Mouse (Mus musculus) embryonic facial prominence, embryonic 15.5 days (tissue): ENCODE results near the gene Hoxa9. TPM values are rescaled to one million over a fixed set of nuclear protein-coding genes. Genes with fewer than 3 reads are reported as not detected.

Experiments
- ATAC-seq: fragments of 200-750 bp; cut with Nextera tagmentation; 2 replicates; pipeline ENCODE4 v1.8.0; 2017; ENCODE audit warnings: low read depth, moderate TSS enrichment; ENCODE audit not compliant: insufficient number of reproducible peaks, low FRiP score, low TSS enrichment
- H3K27ac ChIP-seq: fragments of 300-500 bp; sonication (generic); replicated peaks from 2 replicates; pipeline ENCODE4 v1.5.1; 2015; ENCODE audit warnings: mild to moderate bottlenecking, inconsistent platforms
- H3K27me3 ChIP-seq: fragments of 300-500 bp; sonication (generic); 2 replicates; pipeline ENCODE4 v1.6.1; 2015; ENCODE audit warnings: inconsistent platforms
- H3K36me3 ChIP-seq: fragments of 300-500 bp; sonication (generic); 2 replicates; pipeline ENCODE4 v1.6.1; 2015; ENCODE audit warnings: mild to moderate bottlenecking, inconsistent platforms
- H3K4me1 ChIP-seq: fragments of 300-500 bp; sonication (generic); 2 replicates; pipeline ENCODE4 v1.6.1; 2015; ENCODE audit warnings: inconsistent platforms
- H3K4me2 ChIP-seq: fragments of 300-500 bp; sonication (generic); replicated peaks from 2 replicates; pipeline ENCODE4 v1.6.1; 2015; ENCODE audit warnings: mild to moderate bottlenecking, inconsistent platforms
- H3K4me3 ChIP-seq: fragments of 300-500 bp; sonication (generic); replicated peaks from 2 replicates; pipeline ENCODE4 v1.5.1; 2015; ENCODE audit warnings: mild to moderate bottlenecking, inconsistent platforms
- H3K9ac ChIP-seq: fragments of 300-500 bp; sonication (generic); 2 replicates; pipeline ENCODE4 v1.6.1; 2015; ENCODE audit warnings: inconsistent platforms
- H3K9me3 ChIP-seq: fragments of 300-500 bp; sonication (generic); replicated peaks from 2 replicates; pipeline ENCODE4 v1.6.1; 2016; ENCODE audit warnings: inconsistent platforms
- WGBS: fragments of 180-500 bp; shearing (Covaris S2); methylation state at CpG from one replicate; pipeline ENCODE4 v1.1.7; 2015; 5-methylcytosine and 5-hydroxymethylcytosine counted together
- polyA plus RNA-seq: library from polyadenylated mRNA; unstranded; fragments of >200 nt; fragmentation: Nextera tagmentation; extraction: Ambion mirVana; gene quantifications from 2 replicates; pipeline ENCODE4 v1.2.1, GENCODE M21; 2015

The Hoxa9 gene
- polyA plus RNA-seq, 1 experiment from 2014 or later = 0.13 TPM

DNA sequence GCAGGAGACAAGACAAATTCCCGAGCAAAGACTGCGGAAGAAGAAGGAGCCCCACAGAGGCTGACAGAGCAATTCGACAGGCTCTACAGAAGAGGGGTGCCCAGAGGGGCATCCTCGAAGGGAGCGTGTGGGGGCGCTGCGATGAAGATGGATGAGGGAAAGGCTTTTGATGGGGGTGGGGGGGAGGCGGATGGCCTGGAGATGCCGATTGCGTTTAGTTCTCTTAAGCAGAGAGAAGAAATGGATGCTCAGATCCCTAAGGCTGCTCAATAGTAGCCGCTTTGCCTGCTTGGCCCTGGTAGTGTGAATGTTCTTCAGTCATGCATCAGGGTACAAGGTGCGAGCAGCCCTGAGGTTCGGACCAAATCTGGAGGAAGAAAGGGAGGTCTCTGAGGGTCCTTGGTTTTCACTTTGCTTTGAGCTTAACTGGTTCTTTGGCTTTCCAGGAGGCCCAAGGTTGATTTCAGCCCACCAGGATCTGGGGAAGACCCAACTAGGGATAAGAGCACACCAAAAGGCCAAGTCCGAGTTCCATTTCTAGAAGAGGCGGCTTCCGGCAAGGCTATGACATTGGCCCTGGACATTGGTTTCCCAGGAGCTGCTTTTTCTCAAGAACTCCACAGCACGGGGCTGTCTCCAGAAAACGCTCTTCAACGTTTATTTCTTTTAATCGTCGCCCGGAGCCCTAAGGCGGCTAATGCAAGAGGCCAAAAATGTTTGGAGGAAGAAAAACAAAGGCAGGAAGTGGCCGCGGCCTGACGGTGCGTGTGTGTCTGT lies 17.9 kb upstream of the Hoxa9 start:
- ATAC-seq = no peak
- Histone ChIP-seq H3K27ac (no peak overlapping the region), H3K9me3 (no peaks in the 10 kb centered on the region), H3K4me3 (no peak overlapping the region), H3K4me2 (no peak overlapping the region), H3K27me3 (peaks cover 97% of the 10 kb centered on the region), H3K9ac (no peak overlapping the region), H3K4me1 (peaks cover 11% of the 10 kb centered on the region; the same call in 1 of the 2 replicates), H3K36me3 (no peaks in the 10 kb centered on the region)
- 2% methylated on average over 27 of the region's 27 CpGs for WGBS

DNA sequence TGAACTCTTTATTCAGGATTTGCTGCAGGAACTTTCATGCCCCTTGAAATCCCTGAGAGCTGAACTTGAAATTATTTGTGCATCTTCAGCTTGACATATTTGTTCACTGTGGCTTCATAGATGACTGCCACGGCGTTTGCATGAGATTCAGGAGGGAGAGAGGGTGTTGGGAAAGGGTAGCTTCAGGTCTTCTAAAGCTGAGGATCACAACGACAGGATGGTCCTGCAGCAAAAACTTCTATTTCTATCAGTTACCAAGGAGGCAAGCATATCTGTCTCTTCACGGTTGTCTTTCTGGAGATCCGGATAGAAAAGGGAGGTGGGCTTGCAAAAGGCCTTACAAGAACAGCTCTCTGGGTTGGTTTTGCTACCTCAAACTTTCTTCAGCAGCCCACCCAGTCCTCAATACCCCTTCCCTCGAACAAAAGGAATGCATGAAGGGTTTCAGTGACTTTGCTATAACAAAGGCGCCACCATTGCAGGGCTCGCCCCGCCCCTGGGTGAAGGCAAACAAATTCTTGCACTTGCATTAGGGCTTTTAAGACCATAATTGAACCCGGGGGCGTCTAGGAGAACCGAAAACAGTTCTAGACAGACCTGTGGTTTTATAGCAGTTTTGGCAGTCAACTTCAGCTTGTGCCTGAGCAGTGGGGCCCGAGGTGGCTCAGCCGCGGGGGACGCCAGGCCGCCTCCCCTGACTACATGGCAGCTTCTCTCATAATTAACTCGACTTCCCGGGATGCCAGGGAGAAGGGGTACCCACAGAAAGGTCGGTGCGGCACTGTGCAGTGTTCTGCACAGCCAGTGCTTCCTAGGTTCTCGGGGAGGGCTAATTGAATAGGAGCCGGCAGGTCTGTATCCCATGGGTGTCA lies 17.1 kb upstream of the Hoxa9 start:
- no peak overlapping the region for H3K4me3 ChIP-seq
- ATAC-seq = no peak
- H3K36me3 ChIP-seq = no peaks in the 10 kb centered on the region
- no peak overlapping the region for H3K9ac ChIP-seq
- H3K4me1 ChIP-seq = peaks cover 6% of the 10 kb centered on the region; the same call in 1 of the 2 replicates
- no peak overlapping the region for H3K4me2 ChIP-seq
- no peak overlapping the region for H3K27ac ChIP-seq
- no peaks in the 10 kb centered on the region for H3K9me3 ChIP-seq
- peaks cover 97% of the 10 kb centered on the region for H3K27me3 ChIP-seq
- whole genome bisulfite sequencing = 1% methylated on average over 23 of the region's 23 CpGs

DNA sequence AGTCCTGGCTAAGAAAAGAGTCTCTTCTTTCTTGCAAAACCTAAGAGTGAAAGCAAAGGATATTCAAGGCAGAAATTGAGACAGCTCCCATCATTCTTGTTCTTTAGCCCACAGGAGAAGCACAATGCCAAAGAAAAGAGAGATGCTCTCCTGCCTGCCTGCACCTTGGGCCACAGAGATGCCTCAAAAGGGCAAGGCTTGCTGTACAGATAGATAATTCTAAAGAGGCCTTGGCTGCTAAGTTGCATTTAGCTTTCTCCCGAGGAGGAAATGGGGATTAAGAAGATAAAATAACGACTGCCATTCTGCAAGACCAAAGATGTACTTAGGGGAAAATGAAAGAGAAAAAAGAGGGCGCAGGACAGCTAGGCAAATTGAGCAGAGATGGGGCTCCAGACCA lies 16.0 kb upstream of the Hoxa9 start:
- H3K9me3 ChIP-seq = no peaks in the 10 kb centered on the region
- ATAC-seq = no peak
- no peak overlapping the region for H3K9ac ChIP-seq
- peaks cover 97% of the 10 kb centered on the region for H3K27me3 ChIP-seq
- no peak overlapping the region for H3K27ac ChIP-seq
- no peaks in the 10 kb centered on the region for H3K36me3 ChIP-seq
- 0 out of 2 replicates have a peak, but pooled peaks cover 6% of the 10 kb centered on the region for H3K4me1 ChIP-seq
- H3K4me3 ChIP-seq = no peak overlapping the region
- H3K4me2 ChIP-seq = no peak overlapping the region
- WGBS = 4% methylated on average over 3 of the region's 3 CpGs

GRCm38 (mm10) chr6:52246403-52246803 lies 15.5 kb upstream of the Hoxa9 start:
- Histone ChIP-seq H3K4me3 (no peak overlapping the region), H3K9ac (no peak overlapping the region), H3K27me3 (peaks cover 97% of the 10 kb centered on the region), H3K9me3 (no peaks in the 10 kb centered on the region), H3K36me3 (no peaks in the 10 kb centered on the region), H3K27ac (no peak overlapping the region), H3K4me2 (no peak overlapping the region), H3K4me1 (0 out of 2 replicates have a peak, but pooled peaks cover 6% of the 10 kb centered on the region)
- 3% methylated on average over 26 of the region's 26 CpGs for WGBS
- ATAC-seq = no peak

- Histone ChIP-seq H3K4me3 (peak within 1 kb of the TSS; percentile 10; the same call in 1 of the 2 replicates), H3K27me3 (peaks cover 97% of the 10 kb centered on the region), H3K4me2 (0 out of 2 replicates have a peak within 1 kb of the TSS, but pooled peaks have one; percentile 2), H3K36me3 (no peaks in the 10 kb centered on the region), H3K9me3 (no peaks in the 10 kb centered on the region), H3K4me1 (0 out of 2 replicates have a peak, but pooled peaks cover 6% of the 10 kb centered on the region), H3K27ac (no peak within 1 kb of the TSS), H3K9ac (no peak within 1 kb of the TSS)
- ATAC-seq = no peak
- WGBS = under 1% methylated on average over 20 of the region's 20 CpGs
Measured at GRCm38 (mm10) chr6:52245757-52246142, 14.9 kb upstream of the Hoxa9 start, which contains the start of gene Hoxa11. Hoxa11 (minus strand) TSS chr6:52245810.

- Histone ChIP-seq H3K4me1 (peaks cover 10% of the 10 kb centered on the region), H3K9ac (no peak overlapping the region), H3K4me2 (0 out of 2 replicates have a peak overlapping the region, but pooled peaks have one; percentile 2), H3K36me3 (no peaks in the 10 kb centered on the region), H3K27ac (no peak overlapping the region), H3K9me3 (no peaks in the 10 kb centered on the region), H3K27me3 (peaks cover 98% of the 10 kb centered on the region), H3K4me3 (peak overlapping the region; percentile 10; the same call in 1 of the 2 replicates)
- ATAC-seq = no peak
- WGBS = under 1% methylated on average over 71 of the region's 71 CpGs
Measured at GRCm38 (mm10) chr6:52245040-52245756, 14.3 kb upstream of the Hoxa9 start.

- WGBS = 1% methylated on average over 23 of the region's 23 CpGs
- no peaks in the 10 kb centered on the region for H3K9me3 ChIP-seq
- peaks cover 14% of the 10 kb centered on the region for H3K4me1 ChIP-seq
- H3K27ac ChIP-seq = no peak overlapping the region
- 0 out of 2 replicates have a peak overlapping the region, but pooled peaks have one; percentile 2 for H3K4me2 ChIP-seq
- H3K9ac ChIP-seq = no peak overlapping the region
- H3K36me3 ChIP-seq = no peaks in the 10 kb centered on the region
- peak overlapping the region; percentile 10; the same call in 1 of the 2 replicates for H3K4me3 ChIP-seq
- no peak for ATAC-seq
- H3K27me3 ChIP-seq = peaks cover 98% of the 10 kb centered on the region
Measured at GRCm38 (mm10) chr6:52244471-52245039, 13.7 kb upstream of the Hoxa9 start.

DNA sequence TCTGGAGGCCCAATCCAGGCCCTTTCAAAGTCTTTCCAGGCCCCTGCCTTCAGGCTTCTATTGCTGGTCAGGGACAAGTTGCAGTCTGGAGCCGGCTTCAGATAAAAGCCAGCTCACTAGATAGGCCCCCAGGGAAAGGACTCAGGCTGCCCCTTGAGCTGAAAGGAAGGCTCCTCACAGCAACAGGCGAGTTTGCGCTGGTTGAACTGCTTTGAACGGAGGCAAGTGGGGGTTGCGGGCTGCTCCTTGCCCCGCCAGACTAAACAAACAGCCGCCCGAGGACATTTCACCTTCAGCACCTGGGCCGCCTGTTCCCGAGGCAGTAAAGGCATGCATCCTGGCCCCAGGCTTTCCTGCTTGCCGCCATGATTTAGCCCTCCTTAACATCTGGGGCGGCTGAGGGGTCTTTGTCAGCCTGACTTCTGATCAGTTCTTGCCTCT lies 12.8 kb upstream of the Hoxa9 start:
- no peak for ATAC-seq
- H3K4me1 ChIP-seq = peaks cover 14% of the 10 kb centered on the region
- no peak overlapping the region for H3K4me3 ChIP-seq
- no peaks in the 10 kb centered on the region for H3K9me3 ChIP-seq
- H3K36me3 ChIP-seq = no peaks in the 10 kb centered on the region
- WGBS = 2% methylated on average over 12 of the region's 12 CpGs
- peaks cover 96% of the 10 kb centered on the region for H3K27me3 ChIP-seq
- no peak overlapping the region for H3K27ac ChIP-seq
- H3K9ac ChIP-seq = no peak overlapping the region
- no peak overlapping the region for H3K4me2 ChIP-seq

- no peaks in the 10 kb centered on the region for H3K9me3 ChIP-seq
- no peaks in the 10 kb centered on the region for H3K36me3 ChIP-seq
- no peak overlapping the region for H3K9ac ChIP-seq
- no peak overlapping the region for H3K4me3 ChIP-seq
- H3K4me1 ChIP-seq = peaks cover 14% of the 10 kb centered on the region
- no peak overlapping the region for H3K27ac ChIP-seq
- 9% methylated on average over 4 of the region's 4 CpGs for WGBS
- peaks cover 95% of the 10 kb centered on the region for H3K27me3 ChIP-seq
- no peak overlapping the region for H3K4me2 ChIP-seq
- ATAC-seq = no peak
Measured at GRCm38 (mm10) chr6:52242801-52243332, 12.0 kb upstream of the Hoxa9 start.

- 9% methylated on average over 9 of the region's 9 CpGs for WGBS
- no peak overlapping the region for H3K9ac ChIP-seq
- no peaks in the 10 kb centered on the region for H3K36me3 ChIP-seq
- ATAC-seq = 0 out of 2 replicates have a peak, but pooled peaks have one; percentile 11
- no peaks in the 10 kb centered on the region for H3K9me3 ChIP-seq
- H3K27me3 ChIP-seq = peaks cover 97% of the 10 kb centered on the region
- H3K27ac ChIP-seq = no peak overlapping the region
- no peak overlapping the region for H3K4me3 ChIP-seq
- H3K4me2 ChIP-seq = no peak overlapping the region
- peaks cover 14% of the 10 kb centered on the region for H3K4me1 ChIP-seq
Measured at GRCm38 (mm10) chr6:52241001-52241621, 10.2 kb upstream of the Hoxa9 start.
